Mouse (Mus musculus): ENCODE measurements around the gene Clasp2. TPM values are rescaled to one million over a fixed set of nuclear protein-coding genes. Genes with fewer than 3 reads are reported as not detected.

Gene Clasp2
- polyA plus RNA-seq, 1 experiment = 16.8 TPM

GRCm38 (mm10) chr9:113812671-113813001 lies 71.4 kb downstream of the Clasp2 start:
- WGBS = 74% methylated on average over 4 of the region's 4 CpGs
- no peaks in the 10 kb centered on the region; the same call in 1 of the 2 replicates for H3K4me1 ChIP-seq (ENCODE audit: control insufficient read depth, insufficient read depth, low read length)

DNA sequence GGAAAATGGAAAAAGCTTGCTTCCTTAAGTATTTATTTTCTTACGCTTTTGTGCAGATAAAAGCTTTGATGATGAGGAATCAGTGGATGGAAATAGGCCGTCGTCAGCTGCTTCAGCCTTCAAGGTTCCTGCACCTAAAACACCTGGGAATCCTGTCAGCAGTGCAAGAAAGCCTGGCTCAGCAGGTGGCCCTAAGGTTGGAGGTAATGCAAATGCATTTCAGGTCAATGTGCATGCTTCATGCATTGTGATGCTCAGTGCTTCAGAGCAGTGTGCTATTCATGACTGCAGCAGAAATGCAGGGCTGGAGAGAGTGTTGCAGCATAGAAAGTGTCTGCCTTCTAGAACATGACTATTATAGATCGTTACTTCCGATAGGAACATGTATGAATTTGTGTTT lies 71.8 kb downstream of the Clasp2 start:
- 93% methylated on average over 5 of the region's 5 CpGs for WGBS
- TF ChIP-seq POLR2A (IDR thresholded peaks at IDR 0.05; ENCODE audit: borderline replicate concordance, control insufficient read depth, low read depth, low read length) = no peak
- TF ChIP-seq CTCF (IDR thresholded peaks at IDR 0.05; ENCODE audit: control insufficient read depth, insufficient read depth, low read length) = no peak
- H3K4me1 ChIP-seq (ENCODE audit: control insufficient read depth, insufficient read depth, low read length) = no peaks in the 10 kb centered on the region; the same call in 1 of the 2 replicates
- no peak overlapping the region for H3K27ac ChIP-seq (ENCODE audit: control insufficient read depth, insufficient read depth, low read depth, low read length, poor library complexity)
- H3K4me3 ChIP-seq (replicated peaks; ENCODE audit: control insufficient read depth, low read depth, low read length) = no peak overlapping the region

More at GRCm38 (mm10) chr9:113812671-113813001, 71.4 kb downstream of the Clasp2 start:
- H3K4me3 ChIP-seq (replicated peaks; ENCODE audit: control insufficient read depth, low read depth, low read length) = no peak overlapping the region
- no peak overlapping the region for H3K27ac ChIP-seq (ENCODE audit: control insufficient read depth, insufficient read depth, low read depth, low read length, poor library complexity)
- TF ChIP-seq CTCF (IDR thresholded peaks at IDR 0.05; ENCODE audit: control insufficient read depth, insufficient read depth, low read length) (no peak), POLR2A (IDR thresholded peaks at IDR 0.05; ENCODE audit: borderline replicate concordance, control insufficient read depth, low read depth, low read length) (no peak)

GRCm38 (mm10) chr9:113815836-113816235 lies 74.6 kb downstream of the Clasp2 start:
- H3K4me1 ChIP-seq (ENCODE audit: control insufficient read depth, insufficient read depth, low read length) = no peaks in the 10 kb centered on the region; the same call in 1 of the 2 replicates
- no peak for TF ChIP-seq CTCF (IDR thresholded peaks at IDR 0.05; ENCODE audit: control insufficient read depth, insufficient read depth, low read length)
- TF ChIP-seq POLR2A (IDR thresholded peaks at IDR 0.05; ENCODE audit: borderline replicate concordance, control insufficient read depth, low read depth, low read length) = no peak
- WGBS = 66% methylated on average over 2 of the region's 2 CpGs
- H3K27ac ChIP-seq (ENCODE audit: control insufficient read depth, insufficient read depth, low read depth, low read length, poor library complexity) = no peak overlapping the region
- no peak overlapping the region for H3K4me3 ChIP-seq (replicated peaks; ENCODE audit: control insufficient read depth, low read depth, low read length)

GRCm38 (mm10) chr9:113822150-113822549 lies 80.9 kb downstream of the Clasp2 start:
- no peak for TF ChIP-seq POLR2A (IDR thresholded peaks at IDR 0.05; ENCODE audit: borderline replicate concordance, control insufficient read depth, low read depth, low read length)
- TF ChIP-seq CTCF (IDR thresholded peaks at IDR 0.05; ENCODE audit: control insufficient read depth, insufficient read depth, low read length) = no peak
- 59% methylated on average over 1 of the region's 1 CpGs for WGBS
- H3K4me3 ChIP-seq (replicated peaks; ENCODE audit: control insufficient read depth, low read depth, low read length) = no peak overlapping the region
- no peaks in the 10 kb centered on the region for H3K4me1 ChIP-seq (ENCODE audit: control insufficient read depth, insufficient read depth, low read length)
- no peak overlapping the region for H3K27ac ChIP-seq (ENCODE audit: control insufficient read depth, insufficient read depth, low read depth, low read length, poor library complexity)

DNA sequence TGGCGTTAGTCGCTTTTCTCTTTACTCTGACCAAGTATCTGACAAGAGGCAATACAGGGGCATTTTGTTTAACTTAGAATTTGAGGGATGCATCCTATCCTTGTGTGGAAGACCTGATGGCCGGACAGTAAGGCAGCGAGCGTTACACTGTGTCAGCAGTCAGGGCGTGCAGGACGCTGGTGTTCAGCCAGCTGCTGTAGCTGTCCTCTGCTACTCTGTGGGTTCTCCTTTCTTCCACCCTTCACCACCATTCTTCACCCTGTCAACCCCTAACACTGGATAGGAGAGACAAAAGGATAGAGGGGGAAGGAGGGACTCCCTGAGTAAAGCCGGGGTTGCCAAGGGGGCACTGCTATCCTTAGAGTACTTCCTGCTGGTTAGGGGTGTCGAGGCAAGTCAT lies 87.4 kb downstream of the Clasp2 start:
- no peak for TF ChIP-seq CTCF (IDR thresholded peaks at IDR 0.05; ENCODE audit: control insufficient read depth, insufficient read depth, low read length)
- no peak for TF ChIP-seq POLR2A (IDR thresholded peaks at IDR 0.05; ENCODE audit: borderline replicate concordance, control insufficient read depth, low read depth, low read length)
- Histone ChIP-seq H3K4me3 (replicated peaks; ENCODE audit: control insufficient read depth, low read depth, low read length) (no peak overlapping the region), H3K27ac (ENCODE audit: control insufficient read depth, insufficient read depth, low read depth, low read length, poor library complexity) (no peak overlapping the region), H3K4me1 (ENCODE audit: control insufficient read depth, insufficient read depth, low read length) (peaks cover 1% of the 10 kb centered on the region)
- 91% methylated on average over 9 of the region's 9 CpGs for WGBS

DNA sequence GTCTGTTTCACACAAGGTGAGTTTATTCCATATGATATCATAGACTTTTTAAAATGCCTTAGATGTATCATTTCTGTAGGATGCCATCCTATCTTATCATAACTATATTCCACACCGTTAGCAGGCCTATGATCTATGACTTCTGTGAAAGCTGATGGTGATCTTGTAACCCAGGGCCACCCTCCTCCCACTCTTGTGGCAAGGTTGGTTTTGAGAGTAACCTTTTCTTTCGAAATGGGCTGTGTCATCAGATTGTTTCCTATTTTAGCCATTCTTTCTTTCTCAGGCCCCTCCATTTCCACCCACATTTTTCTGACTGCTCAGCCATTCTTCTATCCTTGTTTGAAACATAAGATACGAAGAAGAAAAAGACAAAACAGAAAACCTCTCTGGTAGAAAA lies 88.9 kb downstream of the Clasp2 start:
- TF ChIP-seq CTCF (IDR thresholded peaks at IDR 0.05; ENCODE audit: control insufficient read depth, insufficient read depth, low read length) (no peak), POLR2A (IDR thresholded peaks at IDR 0.05; ENCODE audit: borderline replicate concordance, control insufficient read depth, low read depth, low read length) (no peak)
- WGBS = 40% methylated on average over 3 of the region's 3 CpGs
- Histone ChIP-seq H3K4me3 (replicated peaks; ENCODE audit: control insufficient read depth, low read depth, low read length) (no peak overlapping the region), H3K4me1 (ENCODE audit: control insufficient read depth, insufficient read depth, low read length) (peaks cover 1% of the 10 kb centered on the region), H3K27ac (ENCODE audit: control insufficient read depth, insufficient read depth, low read depth, low read length, poor library complexity) (no peak overlapping the region)

DNA sequence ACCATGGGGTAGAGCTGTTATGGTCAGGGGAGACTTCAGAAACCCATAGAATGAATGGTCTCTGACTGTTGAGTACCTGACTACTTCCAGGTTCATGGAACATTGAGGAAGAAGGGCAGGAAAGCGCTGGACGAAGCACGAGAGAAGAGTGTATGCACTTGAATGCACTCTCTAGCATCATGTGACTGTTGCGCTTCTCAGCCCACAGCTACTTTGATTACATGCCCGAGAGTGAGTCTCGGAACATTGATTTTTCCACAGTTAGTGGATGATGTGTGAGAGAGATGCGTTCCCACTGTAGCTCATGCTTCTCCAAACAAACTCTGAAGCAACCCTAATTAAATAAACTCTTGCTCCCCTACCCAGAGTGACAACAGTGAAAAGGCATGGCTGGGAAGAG lies 92.2 kb downstream of the Clasp2 start:
- TF ChIP-seq POLR2A (IDR thresholded peaks at IDR 0.05; ENCODE audit: borderline replicate concordance, control insufficient read depth, low read depth, low read length) (no peak), CTCF (IDR thresholded peaks at IDR 0.05; ENCODE audit: control insufficient read depth, insufficient read depth, low read length) (no peak)

DNA sequence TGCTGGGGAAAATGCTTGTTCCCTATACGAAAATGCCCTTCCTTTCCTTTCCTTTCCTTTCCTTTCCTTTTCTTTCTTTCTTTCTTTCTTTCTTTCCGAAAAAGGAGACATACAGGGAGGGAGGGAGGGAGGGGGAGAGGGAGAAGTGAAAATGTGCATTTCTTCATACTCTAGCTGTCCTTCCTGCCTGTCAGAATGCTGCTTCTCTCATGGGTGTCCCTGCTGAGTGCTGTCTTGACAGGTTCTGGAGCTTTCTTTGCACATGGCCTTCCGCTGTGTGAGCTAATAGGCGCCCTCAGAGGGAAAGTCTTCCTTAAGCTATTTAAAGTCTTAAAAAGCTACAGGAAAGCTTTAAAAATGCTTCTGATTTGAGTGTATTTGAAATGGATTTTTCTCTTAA lies 95.7 kb downstream of the Clasp2 start:
- no peak overlapping the region for H3K27ac ChIP-seq (ENCODE audit: control insufficient read depth, insufficient read depth, low read depth, low read length, poor library complexity)
- no peak overlapping the region for H3K4me3 ChIP-seq (replicated peaks; ENCODE audit: control insufficient read depth, low read depth, low read length)
- 65% methylated on average over 4 of the region's 4 CpGs for WGBS
- TF ChIP-seq POLR2A (IDR thresholded peaks at IDR 0.05; ENCODE audit: borderline replicate concordance, control insufficient read depth, low read depth, low read length) (no peak), CTCF (IDR thresholded peaks at IDR 0.05; ENCODE audit: control insufficient read depth, insufficient read depth, low read length) (no peak)
- H3K4me1 ChIP-seq (ENCODE audit: control insufficient read depth, insufficient read depth, low read length) = no peaks in the 10 kb centered on the region

More for the DNA sequence above, 92.2 kb downstream of the Clasp2 start:
- Histone ChIP-seq H3K4me3 (replicated peaks; ENCODE audit: control insufficient read depth, low read depth, low read length) (no peak overlapping the region), H3K27ac (ENCODE audit: control insufficient read depth, insufficient read depth, low read depth, low read length, poor library complexity) (no peak overlapping the region), H3K4me1 (ENCODE audit: control insufficient read depth, insufficient read depth, low read length) (peaks cover 1% of the 10 kb centered on the region)
- WGBS = 90% methylated on average over 7 of the region's 7 CpGs

DNA sequence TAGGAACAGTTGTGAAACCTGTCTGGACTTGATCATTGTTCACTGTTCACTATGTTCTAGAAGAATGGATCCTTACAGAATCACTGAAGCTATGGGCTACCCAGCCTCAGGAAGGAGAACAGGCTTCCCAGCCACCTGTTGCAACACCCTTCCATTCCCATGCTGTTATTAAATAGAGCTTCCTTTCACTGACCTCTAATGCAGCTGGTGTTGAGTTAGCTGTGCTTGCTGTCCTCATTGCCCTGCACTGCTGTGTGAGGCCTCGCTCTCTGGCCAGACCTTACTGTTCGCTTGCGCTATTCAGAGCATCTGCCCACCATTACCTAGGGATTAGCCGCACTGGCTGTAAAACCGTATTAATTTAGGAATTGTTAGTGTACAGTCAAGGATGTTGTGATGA lies 96.2 kb downstream of the Clasp2 start:
- H3K27ac ChIP-seq (ENCODE audit: control insufficient read depth, insufficient read depth, low read depth, low read length, poor library complexity) = no peak overlapping the region
- no peak for TF ChIP-seq POLR2A (IDR thresholded peaks at IDR 0.05; ENCODE audit: borderline replicate concordance, control insufficient read depth, low read depth, low read length)
- TF ChIP-seq CTCF (IDR thresholded peaks at IDR 0.05; ENCODE audit: control insufficient read depth, insufficient read depth, low read length) = no peak
- H3K4me1 ChIP-seq (ENCODE audit: control insufficient read depth, insufficient read depth, low read length) = no peaks in the 10 kb centered on the region
- H3K4me3 ChIP-seq (replicated peaks; ENCODE audit: control insufficient read depth, low read depth, low read length) = no peak overlapping the region
- WGBS = 96% methylated on average over 5 of the region's 5 CpGs
